Mouse (Mus musculus): ENCODE results near the gene Deup1.

DNA sequence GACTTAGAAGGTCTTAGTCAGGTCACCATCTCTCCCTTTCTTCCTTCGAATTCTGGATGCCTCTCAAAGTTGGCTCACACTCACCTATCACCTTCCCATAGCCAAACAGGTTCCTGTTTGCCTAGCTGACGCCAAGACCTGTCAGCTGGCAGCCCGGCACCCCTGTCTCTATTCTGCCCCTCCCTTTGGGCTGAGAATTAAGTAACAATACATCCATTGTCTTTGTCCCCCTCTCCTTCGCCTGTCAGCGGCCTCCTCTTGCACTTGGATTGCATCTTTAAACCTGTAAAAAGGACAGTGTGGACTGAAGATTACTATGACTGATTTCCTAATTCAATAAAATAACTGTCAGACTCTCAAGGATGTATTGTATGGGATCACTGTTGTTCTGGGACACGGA is 99.9 kb downstream of the Deup1 start:
- TF ChIP-seq CTCF (IDR thresholded peaks at IDR 0.05; ENCODE audit: low read depth, low read length) (no peak), POLR2A (IDR thresholded peaks at IDR 0.05; ENCODE audit: borderline replicate concordance, low read depth, low read length) (no peak)
